Mouse (Mus musculus) R1 (cell line): Measurements from ENCODE around the gene Plekhm2.

Source experiments
- DNase-seq: peaks from one replicate; pipeline ENCODE4 v3.0.0-alpha.2; 2018; ENCODE audit warnings: low read depth, low spot score

Plekhm2 gene

DNA sequence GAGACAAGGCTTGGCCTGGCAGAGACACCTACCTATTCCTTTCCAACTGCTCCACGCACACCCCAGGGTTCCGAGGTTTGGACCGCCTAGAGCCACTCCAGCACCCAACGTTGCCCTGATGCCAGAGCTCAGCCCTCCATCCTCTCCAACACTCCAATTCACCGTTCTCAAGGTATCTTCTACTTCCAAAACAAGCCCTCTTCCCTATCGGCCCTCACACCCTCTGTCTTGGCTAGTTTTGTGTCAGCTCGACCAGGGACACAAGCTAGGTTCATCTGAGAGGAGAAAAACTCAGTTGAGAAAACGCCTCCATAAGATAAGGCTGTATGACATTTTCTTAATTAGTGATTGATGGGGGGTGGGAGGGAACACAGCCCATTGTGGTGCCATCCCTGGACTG is at the start of gene Plekhm2:
Plekhm2 (minus strand) TSS at position 101 of the 400 bp plus-strand sequence.
- no peak for DNase-seq

- no peak for DNase-seq
Observed at GRCm38 (mm10) chr4:141713598-141714142, 49.0 kb upstream of the Plekhm2 start.

GRCm38 (mm10) chr4:141711250-141711649 is 46.6 kb upstream of the Plekhm2 start:
- DNase-seq: no peak

DNA sequence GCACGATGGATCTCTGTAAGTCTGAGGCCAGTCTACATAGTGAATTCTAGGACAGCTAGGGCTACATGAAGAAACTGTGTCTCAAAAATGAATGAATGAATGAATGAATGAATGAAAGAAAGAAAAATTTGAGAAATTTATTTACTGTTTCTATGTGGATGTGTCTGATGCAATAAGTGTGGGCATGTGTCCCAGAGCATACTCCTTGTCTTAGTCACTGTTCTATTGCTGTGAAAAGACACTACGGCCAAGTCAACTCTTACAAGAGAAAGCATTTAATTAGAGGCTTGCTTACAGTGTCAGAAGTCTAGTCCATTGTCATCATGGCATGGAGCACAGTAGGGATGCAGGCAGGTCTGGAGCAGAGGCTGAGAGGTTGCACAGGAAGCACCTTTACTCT is 44.3 kb upstream of the Plekhm2 start:
- DNase-seq: no peak

- DNase-seq: no peak
Observed at GRCm38 (mm10) chr4:141708005-141708404, 43.3 kb upstream of the Plekhm2 start.

- no peak for DNase-seq
Observed at GRCm38 (mm10) chr4:141705331-141705730, 40.6 kb upstream of the Plekhm2 start.

DNA sequence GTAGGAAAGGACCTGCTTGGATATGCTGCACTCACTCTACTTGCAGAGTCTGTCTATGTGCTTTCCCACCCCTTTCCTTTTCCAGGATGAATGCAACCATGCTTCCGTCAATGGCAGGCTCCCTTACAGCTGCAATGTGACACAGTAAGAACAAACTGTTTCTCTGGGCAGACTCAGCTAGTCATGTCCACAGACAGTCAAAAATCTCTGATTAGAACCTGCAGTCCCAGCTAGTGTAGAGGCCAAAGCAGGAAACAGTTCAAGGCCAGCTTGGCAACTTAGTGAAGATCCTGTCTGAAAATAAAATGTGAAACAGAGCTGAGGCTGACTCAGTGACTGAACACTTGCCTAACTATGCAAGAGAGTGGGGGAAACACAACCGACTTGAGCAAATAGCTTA is 39.9 kb upstream of the Plekhm2 start:
- no peak for DNase-seq

- no peak for DNase-seq
Observed at GRCm38 (mm10) chr4:141694719-141695118, 30.0 kb upstream of the Plekhm2 start.

- DNase-seq: no peak
Observed at GRCm38 (mm10) chr4:141688505-141688904, 23.8 kb upstream of the Plekhm2 start.

GRCm38 (mm10) chr4:141686525-141686924 is 21.8 kb upstream of the Plekhm2 start:
- no peak for DNase-seq

DNA sequence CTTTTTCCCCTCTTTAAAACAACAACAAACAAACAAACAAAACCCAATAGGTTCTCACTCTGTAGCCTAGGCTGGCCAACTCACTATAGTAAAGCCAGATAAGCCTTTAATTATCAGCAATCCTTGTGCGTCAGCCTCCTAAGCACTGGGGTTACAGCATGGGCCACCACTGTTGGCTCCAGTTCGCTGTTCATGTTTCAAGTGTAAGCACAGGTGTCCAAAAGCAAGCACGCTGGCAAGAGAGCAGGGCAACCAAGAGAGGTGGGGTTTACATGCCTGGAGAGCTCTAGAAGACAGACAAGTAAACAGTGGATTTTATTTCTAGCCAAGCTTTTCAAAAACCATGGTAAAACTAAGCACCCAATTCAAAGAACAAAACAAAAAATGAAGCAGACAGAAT is 21.4 kb upstream of the Plekhm2 start:
- DNase-seq: no peak

DNA sequence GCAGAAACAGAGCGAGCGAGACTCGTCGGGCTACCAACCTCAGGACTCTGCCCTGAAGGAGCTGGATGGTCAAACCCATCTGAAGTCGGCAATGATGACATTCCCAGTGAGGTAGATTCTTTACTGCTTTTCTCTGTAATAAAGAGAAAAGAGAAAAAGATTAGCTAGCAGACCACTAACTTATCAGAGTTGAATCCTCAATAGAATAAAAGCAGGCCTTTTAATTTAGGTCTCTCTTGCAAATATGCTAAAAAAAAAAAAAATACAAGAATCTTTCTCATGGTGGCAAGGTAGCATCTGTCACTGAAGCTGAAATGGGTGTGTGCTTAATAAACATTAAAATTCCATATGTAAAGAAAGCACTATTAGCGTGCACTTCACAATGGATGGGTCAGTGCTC is 20.8 kb upstream of the Plekhm2 start, which contains the start of gene Rsc1a1:
Rsc1a1 (minus strand) TSS at position 101 of the 400 bp plus-strand sequence.
- DNase-seq: no peak

- peak; percentile 67 for DNase-seq
Observed at GRCm38 (mm10) chr4:141682706-141683230, 18.1 kb upstream of the Plekhm2 start.

DNA sequence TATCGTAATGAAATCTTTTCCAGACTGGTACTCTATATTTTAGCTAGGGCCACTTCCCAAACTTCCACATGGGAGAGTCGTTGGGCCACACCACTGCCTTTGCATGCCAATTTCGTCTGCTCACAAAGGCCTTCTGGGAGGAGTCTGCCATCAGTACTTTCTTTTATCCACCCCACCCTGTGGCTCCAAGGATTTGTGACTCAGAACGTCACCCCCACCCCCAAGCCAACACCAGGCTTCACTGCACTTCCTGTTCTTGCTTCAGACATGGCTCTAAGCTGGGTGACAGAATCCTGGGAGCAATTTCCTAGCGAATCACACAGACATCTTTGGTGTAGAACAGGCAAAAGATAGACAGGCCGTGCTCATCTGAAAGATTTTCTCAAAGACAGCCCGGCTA is 17.1 kb upstream of the Plekhm2 start:
- DNase-seq: peak; percentile 68

- no peak for DNase-seq
Observed at GRCm38 (mm10) chr4:141680892-141681291, 16.2 kb upstream of the Plekhm2 start.

DNA sequence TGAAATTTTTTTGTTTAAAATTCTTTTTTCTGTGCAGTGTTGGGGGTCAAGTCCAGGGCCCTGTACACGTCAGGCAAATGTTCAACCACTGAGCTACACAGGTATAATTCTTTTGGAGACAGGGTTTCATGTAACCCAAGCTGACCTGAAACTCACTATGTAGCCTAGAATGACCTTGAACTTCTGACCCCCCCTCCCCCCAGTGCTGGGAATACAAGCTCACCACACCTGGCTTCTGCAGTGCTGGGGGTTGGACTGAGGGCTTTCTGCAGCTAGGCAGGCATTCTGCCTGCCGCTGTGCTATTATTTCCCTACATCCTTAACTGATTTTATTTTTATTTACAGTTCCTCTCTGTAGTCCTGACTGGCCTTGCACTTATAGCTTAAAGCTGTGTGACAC is 14.3 kb upstream of the Plekhm2 start:
- DNase-seq: peak; percentile 94

GRCm38 (mm10) chr4:141676462-141676979 is 11.8 kb upstream of the Plekhm2 start:
- no peak for DNase-seq

DNA sequence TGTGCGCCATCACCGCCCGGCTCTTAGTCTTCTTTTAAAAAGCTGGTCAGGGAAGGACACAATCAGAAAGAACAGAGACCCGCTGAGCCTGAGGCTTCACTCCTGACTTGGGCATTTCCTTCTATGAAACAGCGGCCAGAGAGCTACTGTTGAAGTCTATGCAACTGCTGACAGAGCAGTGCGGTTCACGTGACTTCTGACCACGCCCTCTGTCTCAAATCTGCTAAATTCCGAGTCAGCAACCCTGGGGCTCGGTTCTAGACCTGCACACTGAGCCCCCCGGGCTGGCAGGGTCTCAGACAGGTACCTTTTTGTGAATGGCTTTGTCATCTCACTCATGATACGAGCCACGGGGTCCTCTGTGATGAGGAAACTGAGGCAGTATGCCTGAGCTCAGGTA is 7.6 kb upstream of the Plekhm2 start:
- peak; percentile 85 for DNase-seq

- DNase-seq: no peak
Observed at GRCm38 (mm10) chr4:141671389-141671788, 6.7 kb upstream of the Plekhm2 start.

DNA sequence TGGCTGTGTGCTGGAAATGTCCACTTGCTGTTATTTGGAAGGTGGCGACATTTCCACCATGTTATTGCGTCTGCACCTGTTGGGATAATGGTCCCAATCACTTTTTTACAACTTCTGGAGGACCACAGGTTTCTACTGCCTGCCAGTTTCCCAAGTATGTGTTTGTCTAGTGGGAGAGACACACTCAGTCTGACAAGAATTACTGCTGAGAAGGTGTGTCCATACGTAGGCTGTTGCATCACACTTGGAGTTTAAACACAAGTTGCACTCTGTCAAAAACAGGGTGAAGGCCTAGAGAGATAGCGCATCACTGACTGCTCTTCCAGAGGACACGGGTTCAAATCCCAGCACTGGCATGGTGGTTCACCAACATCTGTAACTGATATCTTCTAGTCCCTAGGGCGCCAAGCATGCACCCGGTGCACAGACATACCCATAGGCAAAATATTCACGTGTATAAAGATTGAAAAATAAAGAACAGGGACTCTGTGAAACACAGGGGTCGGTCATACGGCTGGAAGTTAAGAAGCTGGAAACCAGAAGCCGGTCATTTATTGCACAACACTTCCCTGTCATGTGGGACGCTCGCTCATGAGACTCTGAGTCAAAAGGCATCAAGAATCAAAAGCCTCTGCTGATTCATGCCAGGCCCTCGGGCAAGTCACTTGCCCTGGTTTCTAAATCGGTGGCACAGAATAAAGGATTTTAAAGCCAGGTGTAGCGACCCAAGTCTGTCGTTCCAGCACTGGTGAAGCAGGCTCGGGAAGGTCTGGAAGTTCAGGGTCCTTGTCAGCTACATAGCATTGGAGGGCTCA is 5.4 kb upstream of the Plekhm2 start:
- DNase-seq: no peak

- peak; percentile 52 for DNase-seq
Observed at GRCm38 (mm10) chr4:141664011-141664745, 521 bp downstream of the Plekhm2 start.
